Mouse (Mus musculus): Measurements from ENCODE around the gene Ms4a8a. TPM values are rescaled to one million over a fixed set of nuclear protein-coding genes. Genes with fewer than 3 reads are reported as not detected.

Gene Ms4a8a
- polyA plus RNA-seq, 1 experiment from 2014 or later = not detected

DNA sequence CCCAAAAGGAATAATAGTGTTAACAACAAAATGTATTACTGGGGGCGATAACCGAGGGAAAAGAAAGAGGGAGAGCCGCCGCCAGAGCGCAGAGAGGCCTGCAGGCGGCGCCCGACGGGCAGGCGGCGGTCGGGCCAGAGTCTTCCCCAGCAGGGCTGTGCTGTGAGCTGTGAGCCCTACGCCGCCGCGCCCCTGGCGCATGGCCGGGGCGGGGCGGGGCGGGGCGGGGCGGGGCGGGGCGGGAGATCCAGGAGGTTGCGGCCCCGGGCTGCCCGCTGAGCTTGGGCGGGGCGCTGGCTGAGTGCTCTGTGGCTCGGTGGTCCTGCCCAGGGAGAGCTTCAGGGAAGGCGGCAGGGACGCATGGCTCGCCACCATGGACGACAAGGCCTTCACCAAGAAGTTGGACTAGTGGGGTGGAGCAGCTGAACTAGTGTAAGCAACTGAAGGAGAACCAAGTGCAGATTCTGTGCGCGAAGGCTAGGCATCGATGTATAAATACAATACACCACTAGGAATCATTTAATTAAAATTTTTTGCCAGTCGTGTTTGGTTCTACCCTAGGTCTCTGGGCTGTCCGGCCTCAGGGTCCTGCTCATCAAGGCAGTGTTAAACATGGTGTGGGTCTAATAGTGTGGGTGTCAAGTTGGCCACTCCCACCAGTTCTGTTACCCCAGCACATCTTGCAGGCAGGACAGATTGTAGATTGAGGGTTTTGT lies 35.7 kb downstream of the Ms4a8a start:
- Histone ChIP-seq H3K36me3 (replicated peaks; ENCODE audit: control insufficient read depth, insufficient read depth) (no peaks in the 10 kb centered on the region), H3K4me2 (replicated peaks) (peak overlapping the region; percentile 64), H3K27ac (no peak overlapping the region), H3K9me3 (ENCODE audit: control insufficient read depth, low read length) (no peaks in the 10 kb centered on the region), H3K27me3 (ENCODE audit: control insufficient read depth, insufficient read depth, low read length) (no peaks in the 10 kb centered on the region), H3K4me3 (replicated peaks; ENCODE audit: low read length) (peak overlapping the region; percentile 37), H3K4me1 (replicated peaks; ENCODE audit: control insufficient read depth, insufficient read depth, low read length) (no peaks in the 10 kb centered on the region), H3K9ac (peak overlapping the region; percentile 54)
- DNase-seq (ENCODE audit: low spot score) = peak; percentile 56
- ATAC-seq (ENCODE audit: low FRiP score) = peak; percentile 98
- 9% methylated on average over 31 of the region's 40 CpGs for WGBS

DNA sequence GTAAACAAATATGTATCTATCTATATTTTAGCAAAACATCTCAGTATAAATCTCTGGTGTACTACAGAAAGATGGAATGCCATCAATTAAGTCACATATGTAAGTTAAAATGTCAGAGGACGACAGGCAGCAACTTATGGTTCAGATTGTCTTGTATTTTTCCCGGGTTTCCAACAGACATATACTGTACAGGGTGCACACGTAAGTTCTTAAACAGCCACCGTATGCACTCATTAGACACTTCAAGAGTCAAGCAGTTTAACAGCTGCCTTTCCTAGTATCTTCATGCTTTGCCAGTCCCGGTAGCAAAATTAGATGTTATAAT lies 36.3 kb downstream of the Ms4a8a start:
- Histone ChIP-seq H3K9me3 (ENCODE audit: control insufficient read depth, low read length) (no peaks in the 10 kb centered on the region), H3K4me2 (replicated peaks) (peak overlapping the region; percentile 64), H3K36me3 (replicated peaks; ENCODE audit: control insufficient read depth, insufficient read depth) (no peaks in the 10 kb centered on the region), H3K4me3 (replicated peaks; ENCODE audit: low read length) (peak overlapping the region; percentile 37), H3K27me3 (ENCODE audit: control insufficient read depth, insufficient read depth, low read length) (no peaks in the 10 kb centered on the region), H3K9ac (peak overlapping the region; percentile 54), H3K4me1 (replicated peaks; ENCODE audit: control insufficient read depth, insufficient read depth, low read length) (no peaks in the 10 kb centered on the region), H3K27ac (no peak overlapping the region)
- DNase-seq (ENCODE audit: low spot score) (no peak), ATAC-seq (ENCODE audit: low FRiP score) (peak; percentile 73; the same call in 1 of the 2 replicates)
- 21% methylated on average over 5 of the region's 5 CpGs for WGBS

- ATAC-seq (ENCODE audit: low FRiP score) (no peak), DNase-seq (ENCODE audit: low spot score) (no peak)
- Histone ChIP-seq H3K4me3 (replicated peaks; ENCODE audit: low read length) (no peak overlapping the region), H3K9ac (no peak overlapping the region), H3K4me1 (replicated peaks; ENCODE audit: control insufficient read depth, insufficient read depth, low read length) (no peaks in the 10 kb centered on the region), H3K9me3 (ENCODE audit: control insufficient read depth, low read length) (no peaks in the 10 kb centered on the region), H3K4me2 (replicated peaks) (no peak overlapping the region), H3K27me3 (ENCODE audit: control insufficient read depth, insufficient read depth, low read length) (no peaks in the 10 kb centered on the region), H3K27ac (no peak overlapping the region), H3K36me3 (replicated peaks; ENCODE audit: control insufficient read depth, insufficient read depth) (no peaks in the 10 kb centered on the region)
These were observed 43.3 kb downstream of the Ms4a8a start for GRCm38 (mm10) chr19:11037570-11037969.

DNA sequence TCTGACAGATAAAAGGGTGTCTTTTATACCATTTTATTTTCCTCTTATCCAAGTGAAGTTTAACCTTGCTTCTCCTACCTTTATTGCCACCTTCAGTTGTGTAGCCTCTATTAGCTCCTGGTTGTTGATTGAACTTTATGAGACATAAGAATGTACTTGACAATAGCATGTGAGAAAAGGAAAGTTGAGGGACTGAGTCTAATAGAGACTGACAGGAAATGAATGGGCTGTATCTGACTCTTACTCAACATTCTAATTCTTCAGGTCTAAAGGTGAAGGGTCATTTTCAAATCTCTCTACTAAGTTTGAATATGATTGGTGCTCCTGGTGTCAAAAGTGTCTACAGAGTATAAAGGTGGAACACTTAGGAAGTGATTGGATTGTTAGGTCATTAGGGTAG lies 58.5 kb downstream of the Ms4a8a start:
- H3K27me3 ChIP-seq (ENCODE audit: control insufficient read depth, insufficient read depth, low read length) = no peaks in the 10 kb centered on the region
- H3K4me2 ChIP-seq (replicated peaks) = no peak overlapping the region
- no peaks in the 10 kb centered on the region for H3K9me3 ChIP-seq (ENCODE audit: control insufficient read depth, low read length)
- no peak overlapping the region for H3K4me3 ChIP-seq (replicated peaks; ENCODE audit: low read length)
- H3K27ac ChIP-seq = no peak overlapping the region
- H3K36me3 ChIP-seq (replicated peaks; ENCODE audit: control insufficient read depth, insufficient read depth) = no peaks in the 10 kb centered on the region
- DNase-seq (ENCODE audit: low spot score) = no peak
- H3K4me1 ChIP-seq (replicated peaks; ENCODE audit: control insufficient read depth, insufficient read depth, low read length) = no peaks in the 10 kb centered on the region
- H3K9ac ChIP-seq = no peak overlapping the region
- ATAC-seq (ENCODE audit: low FRiP score) = no peak

GRCm38 (mm10) chr19:11017891-11018290 lies 63.0 kb downstream of the Ms4a8a start, which contains the start of gene Ms4a18:
Ms4a18 (minus strand) TSS chr19:11018031.
- Histone ChIP-seq H3K36me3 (replicated peaks; ENCODE audit: control insufficient read depth, insufficient read depth) (no peaks in the 10 kb centered on the region), H3K4me2 (replicated peaks) (no peak within 1 kb of the TSS), H3K4me1 (replicated peaks; ENCODE audit: control insufficient read depth, insufficient read depth, low read length) (no peaks in the 10 kb centered on the region), H3K4me3 (replicated peaks; ENCODE audit: low read length) (no peak within 1 kb of the TSS), H3K9me3 (ENCODE audit: control insufficient read depth, low read length) (no peaks in the 10 kb centered on the region), H3K27me3 (ENCODE audit: control insufficient read depth, insufficient read depth, low read length) (no peaks in the 10 kb centered on the region), H3K27ac (no peak within 1 kb of the TSS), H3K9ac (no peak within 1 kb of the TSS)
- ATAC-seq (ENCODE audit: low FRiP score) = no peak
- no peak for DNase-seq (ENCODE audit: low spot score)
- 90% methylated on average over 3 of the region's 3 CpGs for WGBS

Other genes starting within 250 kb of the Ms4a8a start
- 0.22 and 0.29 TPM in 2 replicates for gene Slc15a3, start 241.4 kb downstream of the Ms4a8a start, polyA plus RNA-seq (2014; fragmentation: Nextera tagmentation; extraction: Ambion mirVana)
- gene Tmem132a, start 211.2 kb downstream of the Ms4a8a start, polyA plus RNA-seq (2014; fragmentation: Nextera tagmentation; extraction: Ambion mirVana) = 154 and 160 TPM in 2 replicates
- gene Tmem109, start 199.1 kb downstream of the Ms4a8a start, polyA plus RNA-seq (2014; fragmentation: Nextera tagmentation; extraction: Ambion mirVana) = 37.0 and 44.8 TPM in 2 replicates
- gene Prpf19, start 185.9 kb downstream of the Ms4a8a start, polyA plus RNA-seq (2014; fragmentation: Nextera tagmentation; extraction: Ambion mirVana) = 33.4 and 41.5 TPM in 2 replicates
- gene Zp1, start 160.5 kb downstream of the Ms4a8a start, polyA plus RNA-seq (2014; fragmentation: Nextera tagmentation; extraction: Ambion mirVana) = 0.30 and 0.47 TPM in 2 replicates
- 0.23 and 0.24 TPM in 2 replicates for gene Ptgdr2, start 143.9 kb downstream of the Ms4a8a start, polyA plus RNA-seq (2014; fragmentation: Nextera tagmentation; extraction: Ambion mirVana)
- gene Ccdc86, start 131.8 kb downstream of the Ms4a8a start, polyA plus RNA-seq (2014; fragmentation: Nextera tagmentation; extraction: Ambion mirVana) = 11.6 and 12.8 TPM in 2 replicates
- gene Ms4a10, start 106.4 kb downstream of the Ms4a8a start, polyA plus RNA-seq (2014; fragmentation: Nextera tagmentation; extraction: Ambion mirVana) = not detected in 2 replicates
- gene Ms4a15, start 87.9 kb downstream of the Ms4a8a start, polyA plus RNA-seq (2014; fragmentation: Nextera tagmentation; extraction: Ambion mirVana) = not detected in 2 replicates
- gene Ms4a18, start 63.1 kb downstream of the Ms4a8a start, polyA plus RNA-seq (2014; fragmentation: Nextera tagmentation; extraction: Ambion mirVana) = not detected in 2 replicates
- not detected in 2 replicates for gene 1700017D01Rik, start 49.8 kb upstream of the Ms4a8a start, polyA plus RNA-seq (2014; fragmentation: Nextera tagmentation; extraction: Ambion mirVana)
- not detected in 2 replicates for gene 1700025F22Rik, start 84.2 kb upstream of the Ms4a8a start, polyA plus RNA-seq (2014; fragmentation: Nextera tagmentation; extraction: Ambion mirVana)
- not detected in 2 replicates for gene Ms4a13, start 115.6 kb upstream of the Ms4a8a start, polyA plus RNA-seq (2014; fragmentation: Nextera tagmentation; extraction: Ambion mirVana)
- not detected in 2 replicates for gene Ms4a12, start 151.3 kb upstream of the Ms4a8a start, polyA plus RNA-seq (2014; fragmentation: Nextera tagmentation; extraction: Ambion mirVana)
- not detected in 2 replicates for gene Ms4a1, start 185.1 kb upstream of the Ms4a8a start, polyA plus RNA-seq (2014; fragmentation: Nextera tagmentation; extraction: Ambion mirVana)
- not detected in 2 replicates for gene Ms4a5, start 202.8 kb upstream of the Ms4a8a start, polyA plus RNA-seq (2014; fragmentation: Nextera tagmentation; extraction: Ambion mirVana)
- gene Ms4a14, start 233.4 kb upstream of the Ms4a8a start, polyA plus RNA-seq (2014; fragmentation: Nextera tagmentation; extraction: Ambion mirVana) = 0.05 TPM in 2 replicates